Mouse (Mus musculus): ENCODE data around the gene Pfkm. TPM values are rescaled to one million over a fixed set of nuclear protein-coding genes. Genes with fewer than 3 reads are reported as not detected.
A peak's percentile ranks its signal among the peaks of the same experiment; 100 is the strongest.

The Pfkm gene
- polyA plus RNA-seq, 1 experiment from 2014 or later = 41.3 TPM

DNA sequence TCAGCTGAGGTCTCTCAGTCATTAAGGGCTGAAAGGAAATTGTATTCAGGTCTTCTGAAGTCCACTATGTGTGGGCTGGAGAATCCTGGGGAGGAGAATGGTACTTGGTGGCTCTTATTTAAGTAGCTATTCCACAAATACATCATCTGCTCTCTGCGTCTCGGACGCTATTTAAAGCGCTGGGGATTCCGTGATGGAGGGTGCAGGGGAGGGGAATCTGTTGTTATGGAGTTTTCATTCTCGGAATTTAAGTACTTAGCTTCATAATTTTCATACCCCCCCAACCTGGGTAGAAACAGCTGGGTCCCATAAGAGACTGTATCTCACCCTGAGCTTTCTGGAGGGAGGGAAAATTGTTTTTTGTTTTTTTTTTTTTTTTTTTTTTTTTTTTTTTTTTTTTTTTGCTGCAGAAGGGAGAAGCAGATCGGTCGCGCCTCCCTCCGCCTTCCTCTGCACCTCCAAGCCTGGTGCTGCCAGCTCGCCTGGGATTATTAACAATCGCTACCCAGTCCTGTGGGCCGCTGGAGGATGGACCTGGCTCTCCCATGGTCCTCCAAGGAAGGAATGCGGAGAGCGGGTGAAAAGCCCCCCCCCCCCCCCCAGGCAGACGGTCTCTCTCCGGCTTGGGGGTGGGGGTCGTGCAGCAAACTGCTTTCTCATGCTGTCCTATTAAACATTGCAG is 74.7 kb downstream of the Pfkm start, which contains the start of gene Ccdc184:
Gene Ccdc184 (plus strand): TSS at position 196 of the 682 bp plus-strand sequence.
- Histone ChIP-seq H3K4me1 (ENCODE audit: control insufficient read depth, insufficient read depth, low read length) (peaks cover 15% of the 10 kb centered on the region), H3K27me3 (ENCODE audit: control insufficient read depth, insufficient read depth, low read length) (peaks cover 41% of the 10 kb centered on the region), H3K36me3 (ENCODE audit: control insufficient read depth, insufficient read depth, low read length) (no peaks in the 10 kb centered on the region), H3K4me3 (ENCODE audit: low read depth, low read length) (peak within 1 kb of the TSS; percentile 45), H3K27ac (ENCODE audit: low read depth, low read length) (peak within 1 kb of the TSS; percentile 87), H3K9me3 (ENCODE audit: control insufficient read depth, low read length) (no peaks in the 10 kb centered on the region), H3K9ac (ENCODE audit: low read length) (peak within 1 kb of the TSS; percentile 50), H3K4me2 (ENCODE audit: low read depth) (peak within 1 kb of the TSS; percentile 72)
- WGBS = 2% methylated on average over 18 of the region's 18 CpGs
- ATAC-seq (ENCODE audit: insufficient read depth, low FRiP score, low TSS enrichment) (no peak), DNase-seq (ENCODE audit: low spot score) (peak; percentile 22)

DNA sequence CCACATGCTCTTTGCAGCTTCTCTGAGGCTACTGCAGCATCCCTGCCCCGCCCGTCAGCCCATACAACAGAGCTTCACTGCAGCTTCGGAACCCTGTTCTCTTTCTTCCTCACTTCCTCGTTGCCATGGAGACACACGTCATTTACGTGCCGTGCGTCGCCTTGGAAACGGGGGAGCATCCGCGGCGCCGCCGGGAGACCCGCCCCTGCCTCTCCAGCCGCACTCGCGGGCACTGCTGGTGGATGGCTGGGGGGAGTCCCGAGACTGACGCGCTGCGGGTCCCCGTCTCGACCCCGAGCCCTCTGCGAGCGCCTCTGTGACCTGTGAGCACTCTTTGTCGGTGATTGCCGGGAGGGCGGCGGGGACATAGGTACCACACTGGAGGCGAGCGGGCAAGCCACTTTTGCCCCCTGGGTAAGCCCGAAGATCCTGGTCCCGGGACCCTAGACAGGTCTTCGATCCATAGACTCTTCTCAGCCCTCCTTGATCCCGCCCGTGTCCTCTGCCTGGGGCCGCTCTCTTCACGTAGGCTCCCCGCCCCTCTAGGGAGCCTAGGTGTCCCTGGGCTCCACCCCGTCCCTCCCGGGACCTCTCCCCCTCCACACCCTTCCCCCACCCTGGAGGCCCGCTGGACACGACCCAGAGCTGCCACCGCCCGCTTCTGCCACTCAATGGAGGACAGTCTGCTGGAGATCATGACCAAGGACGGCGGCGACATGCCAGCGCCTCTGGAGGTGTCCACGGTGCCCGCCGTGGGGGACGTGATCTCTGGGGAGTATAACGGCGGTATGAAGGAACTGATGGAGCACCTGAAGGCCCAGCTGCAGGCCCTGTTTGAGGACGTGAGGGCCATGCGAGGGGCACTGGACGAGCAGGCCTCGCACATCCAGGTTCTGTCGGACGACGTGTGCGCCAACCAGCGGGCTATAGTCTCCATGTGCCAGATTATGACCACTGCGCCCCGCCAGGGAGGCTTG is 75.5 kb downstream of the Pfkm start:
- Histone ChIP-seq H3K27me3 (ENCODE audit: control insufficient read depth, insufficient read depth, low read length) (peaks cover 41% of the 10 kb centered on the region), H3K36me3 (ENCODE audit: control insufficient read depth, insufficient read depth, low read length) (no peaks in the 10 kb centered on the region), H3K9me3 (ENCODE audit: control insufficient read depth, low read length) (no peaks in the 10 kb centered on the region), H3K27ac (ENCODE audit: low read depth, low read length) (peak overlapping the region; percentile 87), H3K4me3 (ENCODE audit: low read depth, low read length) (peak overlapping the region; percentile 45), H3K9ac (ENCODE audit: low read length) (peak overlapping the region; percentile 50), H3K4me2 (ENCODE audit: low read depth) (peak overlapping the region; percentile 72), H3K4me1 (ENCODE audit: control insufficient read depth, insufficient read depth, low read length) (peaks cover 15% of the 10 kb centered on the region)
- DNase-seq (ENCODE audit: low spot score) = peak; percentile 95
- peak; percentile 94 for ATAC-seq (ENCODE audit: insufficient read depth, low FRiP score, low TSS enrichment)
- WGBS = 2% methylated on average over 69 of the region's 69 CpGs

DNA sequence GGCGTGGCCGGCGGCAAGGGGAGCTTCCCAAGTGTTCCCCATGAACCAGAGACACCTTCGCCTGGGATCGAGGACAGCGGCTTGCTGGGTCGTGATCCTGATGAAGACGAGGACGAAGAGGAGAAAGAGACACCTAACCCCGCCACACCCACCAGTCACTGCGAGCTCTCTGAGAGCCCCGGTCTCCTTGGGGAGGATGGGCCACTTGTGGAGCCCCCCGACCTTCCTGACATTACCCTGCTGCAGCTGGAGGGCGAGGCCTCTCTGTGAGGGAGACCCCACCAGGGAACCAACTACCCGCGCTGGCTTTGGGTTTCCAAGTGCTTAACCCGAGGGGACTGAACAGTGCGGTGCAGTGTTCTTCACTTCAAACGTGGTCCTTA is 76.2 kb downstream of the Pfkm start:
- peak overlapping the region; percentile 72 for H3K4me2 ChIP-seq (ENCODE audit: low read depth)
- 3% methylated on average over 19 of the region's 19 CpGs for WGBS
- no peak for ATAC-seq (ENCODE audit: insufficient read depth, low FRiP score, low TSS enrichment)
- H3K27me3 ChIP-seq (ENCODE audit: control insufficient read depth, insufficient read depth, low read length) = peaks cover 41% of the 10 kb centered on the region
- peaks cover 15% of the 10 kb centered on the region for H3K4me1 ChIP-seq (ENCODE audit: control insufficient read depth, insufficient read depth, low read length)
- no peak overlapping the region for H3K27ac ChIP-seq (ENCODE audit: low read depth, low read length)
- no peak for DNase-seq (ENCODE audit: low spot score)
- peak overlapping the region; percentile 45 for H3K4me3 ChIP-seq (ENCODE audit: low read depth, low read length)
- no peaks in the 10 kb centered on the region for H3K9me3 ChIP-seq (ENCODE audit: control insufficient read depth, low read length)
- H3K9ac ChIP-seq (ENCODE audit: low read length) = no peak overlapping the region
- no peaks in the 10 kb centered on the region for H3K36me3 ChIP-seq (ENCODE audit: control insufficient read depth, insufficient read depth, low read length)

DNA sequence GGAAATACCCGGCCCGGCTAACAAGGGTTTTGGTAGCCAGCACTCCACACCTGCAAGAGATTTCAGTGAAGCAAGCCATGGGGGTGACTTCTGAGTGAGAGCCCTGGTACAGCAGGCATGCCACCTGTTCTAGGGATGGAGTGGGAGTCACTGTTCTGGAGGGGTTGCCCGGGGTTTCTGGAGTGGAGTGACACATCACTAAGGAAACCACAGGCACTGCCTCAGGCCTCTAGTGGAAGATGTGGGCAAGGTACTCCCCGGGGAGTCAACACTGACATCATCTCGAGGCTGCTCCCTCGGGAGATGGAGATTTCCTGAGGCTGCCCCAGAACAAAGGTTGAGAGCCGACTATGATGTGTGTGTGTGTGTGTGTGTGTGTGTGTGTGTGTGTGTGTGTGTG is 78.0 kb downstream of the Pfkm start:
- Histone ChIP-seq H3K36me3 (ENCODE audit: control insufficient read depth, insufficient read depth, low read length) (no peaks in the 10 kb centered on the region), H3K27ac (ENCODE audit: low read depth, low read length) (no peak overlapping the region), H3K4me3 (ENCODE audit: low read depth, low read length) (no peak overlapping the region), H3K4me1 (ENCODE audit: control insufficient read depth, insufficient read depth, low read length) (peaks cover 15% of the 10 kb centered on the region), H3K27me3 (ENCODE audit: control insufficient read depth, insufficient read depth, low read length) (peaks cover 41% of the 10 kb centered on the region), H3K9me3 (ENCODE audit: control insufficient read depth, low read length) (no peaks in the 10 kb centered on the region), H3K9ac (ENCODE audit: low read length) (no peak overlapping the region), H3K4me2 (ENCODE audit: low read depth) (peak overlapping the region; percentile 22)
- ATAC-seq (ENCODE audit: insufficient read depth, low FRiP score, low TSS enrichment) (no peak), DNase-seq (ENCODE audit: low spot score) (peak; percentile 30)
- WGBS = 38% methylated on average over 7 of the region's 7 CpGs

DNA sequence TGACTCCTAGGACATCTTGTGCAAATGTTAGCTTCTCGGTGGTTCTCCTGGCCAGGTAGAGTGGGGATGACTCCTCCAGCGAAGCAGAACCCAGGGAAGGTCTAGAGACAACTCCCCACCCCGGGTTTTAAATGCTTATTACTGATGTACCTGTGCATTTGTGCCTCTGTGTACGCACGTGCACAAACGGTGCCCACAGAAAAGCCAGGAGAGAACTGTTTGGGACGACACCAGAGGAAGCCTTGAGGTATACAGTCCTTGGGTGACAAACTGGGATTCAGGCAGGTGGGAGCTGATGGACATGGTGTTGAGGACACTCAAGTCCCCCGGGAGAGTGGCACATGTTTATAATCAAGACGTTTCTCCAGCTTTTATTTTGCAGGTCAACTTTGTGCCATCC is 78.5 kb downstream of the Pfkm start:
- Histone ChIP-seq H3K36me3 (ENCODE audit: control insufficient read depth, insufficient read depth, low read length) (no peaks in the 10 kb centered on the region), H3K9ac (ENCODE audit: low read length) (no peak overlapping the region), H3K27ac (ENCODE audit: low read depth, low read length) (no peak overlapping the region), H3K9me3 (ENCODE audit: control insufficient read depth, low read length) (no peaks in the 10 kb centered on the region), H3K4me1 (ENCODE audit: control insufficient read depth, insufficient read depth, low read length) (peaks cover 15% of the 10 kb centered on the region), H3K27me3 (ENCODE audit: control insufficient read depth, insufficient read depth, low read length) (peaks cover 41% of the 10 kb centered on the region), H3K4me2 (ENCODE audit: low read depth) (no peak overlapping the region), H3K4me3 (ENCODE audit: low read depth, low read length) (no peak overlapping the region)
- no peak for DNase-seq (ENCODE audit: low spot score)
- 73% methylated on average over 9 of the region's 9 CpGs for WGBS
- ATAC-seq (ENCODE audit: insufficient read depth, low FRiP score, low TSS enrichment) = no peak

DNA sequence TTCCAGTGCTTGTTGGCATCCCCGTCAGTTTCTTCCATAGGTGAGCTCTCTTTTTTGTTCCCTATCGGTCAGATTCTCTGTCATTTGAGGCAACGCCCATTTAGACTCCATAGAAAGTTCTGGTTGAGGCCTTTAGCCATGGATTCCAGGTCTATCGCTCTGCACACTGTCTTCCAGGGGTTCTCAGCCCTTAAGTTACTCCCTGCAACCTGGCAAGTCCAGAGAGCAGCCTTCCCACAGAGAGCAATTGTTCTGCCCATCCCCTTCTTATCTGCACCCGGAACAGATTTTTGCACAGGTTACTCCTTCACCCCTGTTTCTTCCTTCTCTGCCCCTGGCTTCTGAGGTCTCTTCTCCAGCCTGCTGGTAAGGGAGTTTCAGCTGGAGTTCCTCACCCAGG is 79.7 kb downstream of the Pfkm start:
- H3K27me3 ChIP-seq (ENCODE audit: control insufficient read depth, insufficient read depth, low read length) = peaks cover 36% of the 10 kb centered on the region
- 71% methylated on average over 5 of the region's 5 CpGs for WGBS
- ATAC-seq (ENCODE audit: insufficient read depth, low FRiP score, low TSS enrichment) (no peak), DNase-seq (ENCODE audit: low spot score) (no peak)
- no peaks in the 10 kb centered on the region for H3K9me3 ChIP-seq (ENCODE audit: control insufficient read depth, low read length)
- no peak overlapping the region for H3K27ac ChIP-seq (ENCODE audit: low read depth, low read length)
- H3K36me3 ChIP-seq (ENCODE audit: control insufficient read depth, insufficient read depth, low read length) = no peaks in the 10 kb centered on the region
- H3K4me2 ChIP-seq (ENCODE audit: low read depth) = no peak overlapping the region
- H3K9ac ChIP-seq (ENCODE audit: low read length) = no peak overlapping the region
- H3K4me1 ChIP-seq (ENCODE audit: control insufficient read depth, insufficient read depth, low read length) = peaks cover 10% of the 10 kb centered on the region; the same call in 1 of the 2 replicates
- H3K4me3 ChIP-seq (ENCODE audit: low read depth, low read length) = no peak overlapping the region

DNA sequence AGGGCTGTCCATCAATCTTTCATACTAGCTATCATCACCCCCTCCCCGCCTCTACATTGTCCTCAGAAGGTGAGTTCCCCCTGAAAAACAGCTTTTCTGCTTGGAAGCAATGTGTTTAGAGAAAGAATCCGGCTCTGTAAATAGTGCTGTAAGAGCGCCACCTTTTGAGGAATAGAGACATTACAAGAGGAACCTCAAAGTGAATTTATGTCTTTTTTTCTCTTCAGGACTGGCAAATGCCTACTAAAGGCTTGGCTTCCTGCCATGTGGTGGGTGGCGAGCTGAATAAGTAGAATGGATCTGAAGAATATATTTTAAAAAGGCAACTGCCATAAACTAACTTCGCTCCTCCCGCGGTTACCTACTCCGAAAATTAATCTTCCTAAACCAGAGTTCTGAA is 81.4 kb downstream of the Pfkm start:
- H3K4me1 ChIP-seq (ENCODE audit: control insufficient read depth, insufficient read depth, low read length) = peaks cover 5% of the 10 kb centered on the region; the same call in 1 of the 2 replicates
- H3K36me3 ChIP-seq (ENCODE audit: control insufficient read depth, insufficient read depth, low read length) = no peaks in the 10 kb centered on the region
- DNase-seq (ENCODE audit: low spot score) (peak; percentile 19), ATAC-seq (ENCODE audit: insufficient read depth, low FRiP score, low TSS enrichment) (no peak)
- H3K9me3 ChIP-seq (ENCODE audit: control insufficient read depth, low read length) = no peaks in the 10 kb centered on the region
- H3K27ac ChIP-seq (ENCODE audit: low read depth, low read length) = no peak overlapping the region
- no peak overlapping the region for H3K9ac ChIP-seq (ENCODE audit: low read length)
- H3K4me3 ChIP-seq (ENCODE audit: low read depth, low read length) = no peak overlapping the region
- peaks cover 24% of the 10 kb centered on the region for H3K27me3 ChIP-seq (ENCODE audit: control insufficient read depth, insufficient read depth, low read length)
- no peak overlapping the region for H3K4me2 ChIP-seq (ENCODE audit: low read depth)
- WGBS = 44% methylated on average over 8 of the region's 8 CpGs

DNA sequence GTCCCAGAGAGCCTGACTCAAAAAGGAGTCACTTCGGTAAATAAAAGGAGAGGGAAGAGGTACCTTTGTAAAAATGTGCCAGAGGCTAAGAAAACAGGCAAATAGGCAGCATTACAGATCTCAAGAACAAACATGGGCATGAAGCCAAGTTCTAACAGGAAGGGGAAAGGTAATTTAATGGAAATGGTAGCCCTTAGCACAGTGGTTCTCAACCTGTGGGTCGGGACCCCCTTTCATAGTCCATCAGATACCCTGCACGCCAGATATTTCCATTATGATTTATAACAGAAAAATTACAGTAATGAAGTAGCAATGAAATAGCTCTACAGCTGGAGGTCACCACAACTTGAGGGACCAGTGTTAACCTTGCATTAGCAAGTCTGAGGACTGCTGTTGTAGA is 84.9 kb downstream of the Pfkm start:
- WGBS = 70% methylated on average over 3 of the region's 3 CpGs
- no peaks in the 10 kb centered on the region for H3K9me3 ChIP-seq (ENCODE audit: control insufficient read depth, low read length)
- DNase-seq (ENCODE audit: low spot score) = no peak
- no peak overlapping the region for H3K27ac ChIP-seq (ENCODE audit: low read depth, low read length)
- H3K27me3 ChIP-seq (ENCODE audit: control insufficient read depth, insufficient read depth, low read length) = no peaks in the 10 kb centered on the region
- 0 out of 2 replicates have a peak, but pooled peaks cover 5% of the 10 kb centered on the region for H3K4me1 ChIP-seq (ENCODE audit: control insufficient read depth, insufficient read depth, low read length)
- H3K4me2 ChIP-seq (ENCODE audit: low read depth) = no peak overlapping the region
- H3K36me3 ChIP-seq (ENCODE audit: control insufficient read depth, insufficient read depth, low read length) = no peaks in the 10 kb centered on the region
- no peak overlapping the region for H3K9ac ChIP-seq (ENCODE audit: low read length)
- no peak for ATAC-seq (ENCODE audit: insufficient read depth, low FRiP score, low TSS enrichment)
- no peak overlapping the region for H3K4me3 ChIP-seq (ENCODE audit: low read depth, low read length)
